ENCODE assay signal across 22 mouse cellular contexts in the genomic region with DNA sequence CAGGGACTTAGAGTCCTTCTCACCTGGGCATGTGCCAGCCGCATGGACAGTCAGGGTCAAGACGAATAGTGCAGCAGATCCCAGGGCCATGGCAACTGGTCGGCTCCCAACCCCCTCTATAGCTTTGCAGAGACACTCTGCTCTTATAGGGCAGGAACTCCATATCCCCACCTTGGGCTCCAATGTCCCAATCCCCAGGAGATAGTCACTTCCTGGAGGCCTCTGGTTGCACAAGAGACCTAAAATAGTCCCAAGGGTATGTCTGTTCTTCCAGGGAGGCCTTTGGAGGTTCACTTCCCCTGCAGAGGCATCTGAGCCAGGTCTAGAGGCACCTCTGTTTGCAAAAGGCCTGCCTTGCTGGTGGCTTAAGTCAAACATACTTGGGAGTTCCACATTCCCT. TPM values are rescaled to one million over a fixed set of nuclear protein-coding genes. Genes with fewer than 3 reads are reported as not detected.
"Had no signal": no experiment of that assay in that cellular context is flagged by ENCODE, and none has a peak within 500 bp of the region (broad histone marks: within the 10 kb centered on the region; RNA-seq: fewer than 3 reads in every experiment).

Gene Fcnb (minus strand): TSS at position 118 of the 400 bp plus-strand sequence.

- H3K27me3 ChIP-seq: intestine, embryonic 15.5 days; midbrain, embryonic 12.5 days; stomach, embryonic 15.5 days had no signal

- DNase-seq: kidney, adult 18-20 months; kidney, postnatal 10 days; kidney, postnatal 4 days; lung, adult 2 months; lung, postnatal 36 days; right cerebral cortex, postnatal 14 days; thymus, adult 2 months; thymus, postnatal 25 days had no signal

- H3K4me1 ChIP-seq: intestine, embryonic 15.5 days; midbrain, embryonic 12.5 days; stomach, embryonic 15.5 days had no signal

- H3K9ac ChIP-seq: intestine, embryonic 15.5 days; midbrain, embryonic 12.5 days; stomach, embryonic 15.5 days had no signal

- ATAC-seq: intestine, embryonic 15.5 days; lung, postnatal 0 days had no signal

- H3K4me3 ChIP-seq: intestine, embryonic 15.5 days; layer of hippocampus, adult 2 months; limb, embryonic 10.5 days; megakaryocyte, embryonic 14.5 days; midbrain, embryonic 12.5 days; stomach, embryonic 15.5 days had no signal

- H3K9me3 ChIP-seq: intestine, embryonic 15.5 days; limb, embryonic 10.5 days; midbrain, embryonic 12.5 days; stomach, embryonic 15.5 days had no signal

- H3K4me2 ChIP-seq: intestine, embryonic 15.5 days; midbrain, embryonic 12.5 days; stomach, embryonic 15.5 days had no signal

- H3K27ac ChIP-seq: intestine, embryonic 15.5 days; layer of hippocampus, adult 2 months; limb, embryonic 10.5 days; midbrain, embryonic 12.5 days; stomach, embryonic 15.5 days had no signal

- H3K36me3 ChIP-seq: intestine, embryonic 15.5 days; limb, embryonic 10.5 days; midbrain, embryonic 12.5 days; stomach, embryonic 15.5 days had no signal

RNA-seq across cellular contexts. Expression of gene Fcnb, which starts in this region (rescaled TPM):
- total RNA-seq: layer of hippocampus, adult 2 months; layer of hippocampus, postnatal 10 days; left cerebral cortex, postnatal 10 days; midbrain, postnatal 0 days had no signal
- polyA plus RNA-seq: kidney, embryonic 14.5 days; midbrain, embryonic 12.5 days; midbrain, postnatal 0 days; neural tube, embryonic 14.5 days; testis, adult 2 months; urinary bladder, adult 2 months had no signal
